Mouse (Mus musculus): ENCODE data around the gene Irx4.

DNA sequence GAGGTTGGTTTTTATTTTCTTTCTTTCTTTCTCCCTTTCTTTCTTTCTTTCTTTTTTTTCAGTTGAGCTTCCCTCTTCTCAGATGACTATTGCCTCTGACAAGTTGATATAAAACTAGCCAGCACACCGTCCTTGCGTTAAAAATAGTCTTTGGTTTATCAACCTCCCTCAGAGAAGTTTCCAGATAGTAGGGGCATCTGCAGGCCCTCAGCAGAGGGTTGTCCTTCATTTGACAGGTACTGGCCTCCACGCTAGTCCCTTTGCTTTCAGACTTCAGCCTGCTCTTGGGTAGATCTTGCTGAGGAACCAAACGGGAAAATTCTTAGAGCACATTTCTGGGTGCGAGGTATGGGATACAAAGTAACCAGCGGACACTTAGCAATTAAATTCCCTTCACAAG lies 17.1 kb downstream of the Irx4 start:
- TF ChIP-seq CTCF (IDR thresholded peaks at IDR 0.05; ENCODE audit: extremely low read depth, insufficient read depth, low read length): no peak
- TF ChIP-seq POLR2A (IDR thresholded peaks at IDR 0.05; ENCODE audit: extremely low read depth, insufficient read depth, low read length): no peak

Data from cortical plate, adult 2 months (tissue).